ENCODE assay signal across 7 mouse cellular contexts in the genomic region with DNA sequence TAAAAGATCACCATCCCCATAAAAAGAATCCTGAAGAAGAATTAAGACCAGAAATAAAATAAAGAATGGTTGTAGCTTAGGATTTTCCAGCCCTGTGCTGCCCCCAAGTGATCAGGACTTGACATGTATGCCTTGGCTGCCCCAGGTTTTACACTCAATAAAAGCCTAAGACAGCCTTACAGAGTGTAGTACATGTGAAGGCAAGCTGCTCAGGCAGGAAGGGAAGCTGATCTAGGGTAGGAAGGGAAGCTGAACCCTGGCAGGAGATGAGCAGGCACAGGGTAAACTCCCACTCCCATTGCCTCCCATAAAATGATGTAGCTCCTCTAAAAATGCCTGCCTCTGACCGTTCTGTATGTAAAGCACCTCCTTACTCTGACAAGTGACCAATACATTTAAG. TPM values are rescaled to one million over a fixed set of nuclear protein-coding genes. Genes with fewer than 3 reads are reported as not detected.
DNase-seq lines count a peak whose midpoint lies in the region; ATAC-seq lines count a peak whose summit lies in the region.

No protein-coding gene starts in this region.

- no peak overlapping the region for H3K4me3 ChIP-seq in heart, embryonic 13.5 days
- no peak overlapping the region for H3K4me3 ChIP-seq in midbrain, embryonic 14.5 days (replicated peaks; ENCODE audit: low read depth, low read length)

- H3K9ac ChIP-seq in heart, embryonic 13.5 days = no peak overlapping the region
- no peak overlapping the region for H3K9ac ChIP-seq in midbrain, embryonic 14.5 days (replicated peaks; ENCODE audit: low read length)

- peak overlapping the region; percentile 74; the same call in 1 of the 2 replicates for H3K27ac ChIP-seq in heart, embryonic 13.5 days (replicated peaks)
- no peak overlapping the region for H3K27ac ChIP-seq in midbrain, embryonic 14.5 days (replicated peaks; ENCODE audit: low read depth, low read length)

- H3K4me2 ChIP-seq in heart, embryonic 13.5 days = no peak overlapping the region
- H3K4me2 ChIP-seq in midbrain, embryonic 14.5 days (ENCODE audit: low read length) = no peak overlapping the region

- DNase-seq in 416B (ENCODE audit: low read depth) = peak; percentile 52
- DNase-seq in cerebellum, postnatal 36 days = peak; percentile 55 to 63
- peak; percentile 51 for DNase-seq in layer of hippocampus, adult 9-10 months (ENCODE audit: low spot score)
- DNase-seq in midbrain, embryonic 14.5 days = peak; percentile 76
- peak; percentile 65 for DNase-seq in thymus, postnatal 0 days (ENCODE audit: low spot score)

- H3K27me3 ChIP-seq in heart, embryonic 13.5 days (replicated peaks) = no peaks in the 10 kb centered on the region
- no peaks in the 10 kb centered on the region for H3K27me3 ChIP-seq in midbrain, embryonic 14.5 days (ENCODE audit: control insufficient read depth, insufficient read depth, low read length)

- peak; percentile 44 for ATAC-seq in CD4-positive, CD25-positive, alpha-beta regulatory T cell, adult 4 months
- ATAC-seq in heart, embryonic 13.5 days (ENCODE audit: extremely low read depth, insufficient number of reproducible peaks, low FRiP score, low TSS enrichment) = no peak
- ATAC-seq in midbrain, embryonic 14.5 days (ENCODE audit: low FRiP score, low TSS enrichment) = 0 out of 2 replicates have a peak, but pooled peaks have one; percentile 41

- no peaks in the 10 kb centered on the region for H3K9me3 ChIP-seq in heart, embryonic 13.5 days
- no peaks in the 10 kb centered on the region for H3K9me3 ChIP-seq in midbrain, embryonic 14.5 days (ENCODE audit: control insufficient read depth, low read length)

- WGBS in heart, embryonic 13.5 days = 67% methylated on average over 1 of the region's 1 CpGs
- WGBS in midbrain, embryonic 14.5 days = 68% methylated on average over 1 of the region's 1 CpGs

- peaks cover 32% of the 10 kb centered on the region for H3K4me1 ChIP-seq in heart, embryonic 13.5 days
- 0 out of 2 replicates have a peak, but pooled peaks cover 6% of the 10 kb centered on the region for H3K4me1 ChIP-seq in midbrain, embryonic 14.5 days (ENCODE audit: control insufficient read depth, insufficient read depth, low read length)

- H3K36me3 ChIP-seq in heart, embryonic 13.5 days = no peaks in the 10 kb centered on the region
- no peaks in the 10 kb centered on the region for H3K36me3 ChIP-seq in midbrain, embryonic 14.5 days (ENCODE audit: control insufficient read depth, insufficient read depth, low read length)

RNA-seq across cellular contexts. Expression of a gene that starts 30.8 kb away (rescaled TPM):
- 10 to 100 TPM; 35.6 to 44.2 TPM for polyA plus RNA-seq in CD4-positive, CD25-positive, alpha-beta regulatory T cell, adult 4 months (2017; shearing (Covaris generic))
- 3.6 and 3.7 TPM in 2 replicates for polyA plus RNA-seq in heart, embryonic 13.5 days (2015; fragmentation: Nextera tagmentation; extraction: Ambion mirVana)
- polyA plus RNA-seq in midbrain, embryonic 14.5 days (2014; fragmentation: Nextera tagmentation; extraction: Ambion mirVana) = 5.6 and 6.7 TPM in 2 replicates
- 40.5 and 44.5 TPM in 2 replicates for polyA plus RNA-seq in thymus, postnatal 0 days (2015; fragmentation: Nextera tagmentation; extraction: Ambion mirVana)
